Mouse (Mus musculus) CH12.LX (cell line): ENCODE measurements around the gene Iglon5. TPM values are rescaled to one million over a fixed set of nuclear protein-coding genes. Genes with fewer than 3 reads are reported as not detected.

ENCODE experiments used
- DNase-seq: peaks from one replicate; pipeline ENCODE4 v3.0.0-alpha.2; 2013; ENCODE audit errors: extremely low read depth
- H3K27ac ChIP-seq: 2 replicates; pipeline ENCODE4 v1.5.1; 2012; ENCODE audit warnings: low read depth, mild to moderate bottlenecking, control low read depth, moderate library complexity; ENCODE audit not compliant: insufficient read depth
- H3K27me3 ChIP-seq: replicated peaks from 2 replicates; pipeline ENCODE3; 2012; ENCODE audit warnings: inconsistent platforms
- H3K36me3 ChIP-seq, 2 experiments: replicated peaks in 1 of 2; 2 replicates each; pipeline versions ENCODE3 to v1.6.1; 2012; ENCODE audit warnings: inconsistent platforms in 1 of 2, low read length in 1 of 2, mild to moderate bottlenecking in 1 of 2, mixed read lengths in 1 of 2, moderate library complexity in 1 of 2; ENCODE audit not compliant: control insufficient read depth in 1 of 2, insufficient read depth in 1 of 2
- H3K4me1 ChIP-seq, 2 experiments: 2 replicates each; pipeline ENCODE4 v1.6.1; 2012; ENCODE audit warnings: inconsistent platforms in 1 of 2, moderate library complexity in 1 of 2; ENCODE audit not compliant: insufficient read depth in 2 of 2, control insufficient read depth in 1 of 2
- H3K4me2 ChIP-seq: 2 replicates; pipeline ENCODE4 v1.6.1; 2012; ENCODE audit warnings: low read depth, mild to moderate bottlenecking, control low read depth; ENCODE audit not compliant: poor library complexity, insufficient read depth, severe bottlenecking
- H3K4me3 ChIP-seq, 3 experiments: fragments of 150-350 bp in 1 of 3; sonication (generic) in 1 of 3; replicated peaks in 1 of 3; 2 replicates each; pipeline versions ENCODE3 to v1.5.1; 2011 to 2012; ENCODE audit warnings: low read depth in 2 of 3, low read length in 2 of 3, mild to moderate bottlenecking in 2 of 3, moderate library complexity in 2 of 3, control low read depth in 1 of 3, improper control_type of control experiment in 1 of 3, inconsistent platforms in 1 of 3, mixed read lengths in 1 of 3; ENCODE audit not compliant: poor library complexity in 1 of 3
- H3K79me2 ChIP-seq: replicated peaks from 2 replicates; pipeline ENCODE4 v1.6.1; 2012; ENCODE audit warnings: mild to moderate bottlenecking, moderate library complexity; ENCODE audit not compliant: control insufficient read depth, poor library complexity, insufficient read depth, severe bottlenecking; ENCODE audit errors: extremely low read depth
- H3K9ac ChIP-seq: 2 replicates; pipeline ENCODE4 v1.6.1; 2012; ENCODE audit warnings: low read depth, mild to moderate bottlenecking, control low read depth, moderate library complexity; ENCODE audit not compliant: insufficient read depth
- H3K9me3 ChIP-seq: replicated peaks from 2 replicates; pipeline ENCODE3; 2012; ENCODE audit warnings: low read length, inconsistent platforms, mixed read lengths
- BHLHE40 ChIP-seq: IDR thresholded peaks from 2 replicates; pipeline ENCODE4 v1.6.1; 2011; ENCODE audit warnings: mild to moderate bottlenecking, low read depth, low read length, improper control_type of control experiment
- CHD1 ChIP-seq: IDR thresholded peaks from 2 replicates; pipeline ENCODE4 v1.6.1; 2012; ENCODE audit warnings: low read depth, low read length, improper control_type of control experiment, inconsistent platforms
- CTCF ChIP-seq, 2 experiments: IDR thresholded peaks in 1 of 2; conservative IDR thresholded peaks in 1 of 2; 2 replicates each; pipeline ENCODE4 v1.5.1; 2011 to 2012; ENCODE audit warnings: low read depth in 2 of 2, low read length in 2 of 2, improper control_type of control experiment in 1 of 2, inconsistent platforms in 1 of 2, mild to moderate bottlenecking in 1 of 2, moderate library complexity in 1 of 2
- ELF1 ChIP-seq: IDR thresholded peaks from 2 replicates; pipeline ENCODE4 v1.6.1; 2014; ENCODE audit warnings: low read depth, mild to moderate bottlenecking, inconsistent platforms, low read length, improper control_type of control experiment
- EP300 ChIP-seq: IDR thresholded peaks from 2 replicates; pipeline ENCODE4 v1.6.1; 2011; ENCODE audit warnings: low read length, improper control_type of control experiment
- ETS1 ChIP-seq: conservative IDR thresholded peaks from 2 replicates; pipeline ENCODE4 v1.6.1; 2012; ENCODE audit warnings: low read depth, mild to moderate bottlenecking, inconsistent platforms, low read length, improper control_type of control experiment, moderate library complexity
- HCFC1 ChIP-seq: IDR thresholded peaks from 2 replicates; pipeline ENCODE4 v1.6.1; 2012; ENCODE audit warnings: low read depth, mild to moderate bottlenecking, inconsistent platforms, low read length, improper control_type of control experiment
- IRF4 ChIP-seq: IDR thresholded peaks from 2 replicates; pipeline ENCODE4 v1.6.1; 2014; ENCODE audit warnings: low read depth, mild to moderate bottlenecking, inconsistent platforms, low read length, improper control_type of control experiment
- MAFK ChIP-seq: IDR thresholded peaks from 2 replicates; pipeline ENCODE4 v1.6.1; 2011; ENCODE audit warnings: low read length, improper control_type of control experiment; ENCODE audit not compliant: insufficient replicate concordance
- MAX ChIP-seq: IDR thresholded peaks from 2 replicates; pipeline ENCODE4 v1.6.1; 2011; ENCODE audit warnings: low read length, improper control_type of control experiment
- MAZ ChIP-seq: IDR thresholded peaks from 2 replicates; pipeline ENCODE4 v1.6.1; 2012; ENCODE audit warnings: low read depth, mild to moderate bottlenecking, inconsistent platforms, low read length, improper control_type of control experiment, moderate library complexity
- MEF2A ChIP-seq: IDR thresholded peaks from 2 replicates; pipeline ENCODE4 v1.6.1; 2014; ENCODE audit warnings: low read depth, mild to moderate bottlenecking, inconsistent platforms, low read length, improper control_type of control experiment, borderline replicate concordance
- MYC ChIP-seq: IDR thresholded peaks from 2 replicates; pipeline ENCODE4 v1.6.1; 2011; ENCODE audit warnings: low read depth, mild to moderate bottlenecking, improper control_type of control experiment, low read length
- POLR2A ChIP-seq: IDR thresholded peaks from 2 replicates; pipeline ENCODE4 v1.6.1; 2011; ENCODE audit warnings: low read depth, mild to moderate bottlenecking, improper control_type of control experiment, low read length
- POLR2AphosphoS2 ChIP-seq: IDR thresholded peaks from 2 replicates; pipeline ENCODE4 v1.6.1; 2011; ENCODE audit warnings: low read depth, low read length, improper control_type of control experiment
- SMC3 ChIP-seq: IDR thresholded peaks from 2 replicates; pipeline ENCODE4 v1.6.1; 2011; ENCODE audit warnings: low read depth, low read length, improper control_type of control experiment
- TCF12 ChIP-seq: IDR thresholded peaks from 2 replicates; pipeline ENCODE4 v1.6.1; 2014; ENCODE audit warnings: low read depth, mild to moderate bottlenecking, inconsistent platforms, low read length, improper control_type of control experiment
- USF2 ChIP-seq: conservative IDR thresholded peaks from 2 replicates; pipeline ENCODE4 v1.6.1; 2011; ENCODE audit warnings: low read depth, low read length, improper control_type of control experiment
- ZMIZ1 ChIP-seq: IDR thresholded peaks from 2 replicates; pipeline ENCODE4 v1.6.1; 2012; ENCODE audit warnings: low read depth, mild to moderate bottlenecking, inconsistent platforms, low read length, improper control_type of control experiment
- dilution Hi-C: fragments of 300-500 bp; cut with MboI; formaldehyde crosslinking; loops from 2 replicates; pipeline ENCODE4 v1.14.3; 2020; ENCODE audit warnings: low sequenced_read_pairs; ENCODE audit not compliant: extremely low pct_unique_long_range_greater_than_20kb, extremely low pct_ligation_motif_present
- in situ Hi-C: fragments of 300-500 bp; cut with MboI; formaldehyde crosslinking; loops from 3 replicates; pipeline ENCODE4 v1.14.3; 2019; ENCODE audit warnings: low sequenced_read_pairs, low pct_ligation_motif_present, low pct_unique_long_range_greater_than_20kb, mixed read lengths
- polyA plus RNA-seq: library from polyadenylated mRNA; unstranded; fragments of >175 nt; gene quantifications from 2 replicates; pipeline ENCODE4 v1.2.1, GENCODE M21; 2012; ENCODE audit warnings: low read depth; ENCODE audit not compliant: insufficient read length
- total RNA-seq, 2 experiments: library from RNA; depleted of rRNA; stranded (reverse); fragments of 300-350 nt in 1 of 2; fragments of >200 nt in 1 of 2; gene quantifications; 2 replicates each; pipeline ENCODE4 v1.2.3; 2012 to 2014

Gene Iglon5
- total and polyA plus RNA-seq, 3 experiments = not detected

GRCm38 (mm10) chr7:43443917-43444293 is 46.0 kb downstream of the Iglon5 start, which contains the start of the genes Etfb and Gm45233 (continued):
- no peak for TF ChIP-seq MEF2A
- peak; percentile 93 for TF ChIP-seq ZMIZ1
- no peak for TF ChIP-seq USF2
- TF ChIP-seq BHLHE40 = peak; percentile 10; the same call in 1 of the 2 replicates
- no peak for TF ChIP-seq CHD1
- no peak for TF ChIP-seq EP300
- peak; percentile 59; the same call in 1 of the 2 replicates for TF ChIP-seq POLR2AphosphoS2
- peak; percentile 86 for TF ChIP-seq POLR2A

- dilution Hi-C loops = no loop called here
- TF ChIP-seq SMC3 = no peak
- TF ChIP-seq ELF1 = peak; percentile 91
- TF ChIP-seq HCFC1 = peak; percentile 22; the same call in 1 of the 2 replicates
- peak; percentile 25; the same call in 1 of the 2 replicates for TF ChIP-seq MAX
- no peak for TF ChIP-seq CTCF (conservative IDR thresholded peaks at IDR 0.05 in 1 of 2, IDR thresholded peaks at IDR 0.05 in 1 of 2; ENCODE audit: low read depth in 2 of 2, low read length in 2 of 2)
- TF ChIP-seq MAFK = no peak
- TF ChIP-seq TCF12 = 0 out of 2 replicates have a peak, but pooled peaks have one; percentile 32
- TF ChIP-seq ZMIZ1 = no peak
- no peak for TF ChIP-seq CHD1
- TF ChIP-seq MYC = no peak
- no peak for TF ChIP-seq MAZ
- 0 out of 2 replicates have a peak, but pooled peaks have one; percentile 4 for TF ChIP-seq BHLHE40
- peak; percentile 51; the same call in 1 of the 2 replicates for TF ChIP-seq IRF4
- TF ChIP-seq ETS1 = peak; percentile 25; the same call in 1 of the 2 replicates
These were observed 46.6 kb downstream of the Iglon5 start for GRCm38 (mm10) chr7:43443126-43443916.

More at GRCm38 (mm10) chr7:43443126-43443916, 46.6 kb downstream of the Iglon5 start:
- no peaks in the 10 kb centered on the region; the same call in 1 of the 2 replicates for H3K79me2 ChIP-seq
- peak overlapping the region; percentile 5; the same call in 1 of the 2 replicates for H3K27ac ChIP-seq
- no peaks in the 10 kb centered on the region for H3K27me3 ChIP-seq
- no peaks in the 10 kb centered on the region for H3K9me3 ChIP-seq
- DNase-seq = peak; percentile 78
- peak overlapping the region; percentile 73 for H3K4me2 ChIP-seq
- H3K9ac ChIP-seq = peak overlapping the region; percentile 42
- peak overlapping the region; percentile 63 to 68 (median 65) for H3K4me3 ChIP-seq
- peaks cover 0 to 12% of the 10 kb centered on the region in 2 experiments for H3K36me3 ChIP-seq
- H3K4me1 ChIP-seq = peaks cover 19 to 56% of the 10 kb centered on the region in 2 experiments
- in situ Hi-C loops = no loop called here
